Mouse (Mus musculus) induced T-regulatory cell, adult 2 months (primary cell): ENCODE data around the gene Olfm1.

Experiments used
- DNase-seq: peaks from one replicate; pipeline ENCODE4 v3.0.0-alpha.2; 2012; ENCODE audit warnings: low read depth

Olfm1 gene

DNA sequence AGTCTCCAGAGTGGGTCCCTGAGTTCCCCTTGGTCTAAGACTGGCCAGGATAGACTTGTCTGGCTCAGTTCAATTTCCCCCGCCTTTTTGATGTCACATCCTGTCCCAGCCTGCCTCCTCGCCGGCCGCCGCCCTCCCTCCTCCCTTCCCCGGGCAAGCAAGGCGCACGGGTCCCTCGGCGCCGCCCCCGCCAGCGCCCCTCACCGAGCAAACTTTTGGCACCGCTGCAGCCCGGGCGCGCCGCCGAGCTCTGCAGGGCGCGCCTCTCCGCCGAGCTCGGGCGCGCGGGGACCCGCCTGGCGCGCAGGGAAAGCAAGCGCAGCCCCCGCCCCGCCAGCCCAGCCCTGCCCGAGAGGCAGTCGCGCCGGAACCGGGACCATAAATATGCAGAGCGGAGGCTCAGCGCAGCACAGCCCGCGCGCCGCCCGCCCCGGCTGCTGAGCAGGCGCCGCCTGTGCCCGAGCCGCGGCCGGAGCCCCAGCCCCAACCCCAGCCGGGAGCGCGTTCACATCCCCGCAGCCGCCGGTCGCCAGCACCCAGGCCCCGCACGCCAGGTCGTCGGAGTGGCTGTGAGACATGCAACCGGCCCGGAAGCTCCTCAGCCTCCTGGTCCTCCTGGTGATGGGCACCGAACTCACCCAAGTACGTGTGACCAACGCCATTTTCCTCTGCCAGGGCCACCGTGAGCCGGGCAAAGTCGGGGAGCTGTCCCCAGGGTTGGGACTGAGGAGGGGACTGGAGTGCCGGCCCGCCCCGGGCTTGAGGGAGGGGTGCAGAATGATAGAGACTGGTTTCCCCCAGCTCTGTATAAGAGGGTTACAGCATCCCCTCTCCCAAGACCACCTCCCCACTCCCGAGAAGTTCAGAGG, at the start of gene Olfm1:
Gene Olfm1 (plus strand): TSS at position 172 of the 869 bp plus-strand sequence.
- DNase-seq: no peak

DNA sequence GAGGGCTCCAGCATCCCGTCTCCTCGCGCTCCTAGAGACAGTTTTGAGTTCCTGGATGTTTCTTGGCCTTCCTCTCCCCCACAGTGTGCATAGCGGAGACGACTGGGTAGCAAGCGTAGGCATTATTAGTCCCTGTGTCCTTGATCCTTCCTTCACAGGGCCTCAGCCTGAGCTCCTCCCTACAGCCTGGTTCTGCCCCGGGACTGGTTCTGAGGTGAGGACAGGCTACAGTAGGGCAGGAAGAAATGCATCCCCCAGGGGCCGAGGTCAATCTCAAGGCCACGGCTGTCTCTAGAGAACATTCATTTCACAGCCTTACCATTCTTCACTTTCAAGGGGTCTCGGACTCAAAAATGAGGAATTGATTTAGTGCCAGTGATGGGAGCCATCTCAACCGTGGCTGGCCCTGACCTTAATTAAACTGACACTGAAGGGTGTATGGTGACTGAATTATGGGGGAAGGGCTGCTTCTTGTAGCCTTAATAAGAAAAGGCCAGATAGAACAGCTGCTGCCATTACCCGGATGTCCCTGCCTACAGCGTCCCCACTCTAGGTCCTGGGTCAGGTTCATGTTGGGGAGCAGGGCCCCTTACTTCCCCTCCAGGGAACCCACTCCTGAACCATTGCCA, 49.3 kb upstream of the Olfm1 start:
- no peak for DNase-seq

DNA sequence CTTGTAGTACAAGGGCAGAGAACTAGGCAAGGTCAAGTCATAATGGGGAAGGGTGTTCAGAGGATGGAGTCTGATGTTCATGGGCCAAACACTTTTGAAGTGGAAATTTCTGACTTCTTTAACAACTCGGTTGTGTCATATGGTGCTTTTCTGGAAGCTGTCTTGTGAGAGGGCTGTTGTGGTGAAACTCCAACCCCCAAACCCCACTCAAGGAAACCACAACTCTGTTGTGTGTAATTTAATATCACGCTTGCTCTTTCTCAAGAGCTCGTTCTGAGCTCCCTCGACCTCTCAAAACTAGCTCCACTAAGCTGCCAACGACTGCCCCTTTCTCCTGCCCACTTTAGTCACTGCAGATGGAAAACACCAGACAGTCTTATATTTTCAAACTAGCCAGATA, 47.1 kb upstream of the Olfm1 start:
- DNase-seq: no peak

DNA sequence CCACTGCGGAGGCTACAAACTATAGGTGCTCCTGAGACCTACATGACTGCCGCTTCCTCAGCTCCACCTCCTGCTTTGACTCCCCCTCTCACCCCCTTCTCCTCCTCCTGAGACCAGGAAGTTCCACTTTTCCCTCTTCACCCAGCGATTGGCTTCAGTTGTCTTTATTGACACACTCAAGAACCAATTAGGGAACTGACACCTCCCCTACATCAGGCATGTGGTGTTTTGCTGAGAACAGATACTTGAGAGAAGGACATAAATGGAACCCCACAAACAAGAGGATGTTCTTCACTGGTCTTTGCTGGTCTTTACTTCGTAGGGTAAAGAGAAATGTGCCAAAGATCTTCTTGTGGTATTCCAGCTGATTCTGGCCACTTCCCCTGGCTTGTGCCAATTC, 46.6 kb upstream of the Olfm1 start:
- DNase-seq: no peak

DNA sequence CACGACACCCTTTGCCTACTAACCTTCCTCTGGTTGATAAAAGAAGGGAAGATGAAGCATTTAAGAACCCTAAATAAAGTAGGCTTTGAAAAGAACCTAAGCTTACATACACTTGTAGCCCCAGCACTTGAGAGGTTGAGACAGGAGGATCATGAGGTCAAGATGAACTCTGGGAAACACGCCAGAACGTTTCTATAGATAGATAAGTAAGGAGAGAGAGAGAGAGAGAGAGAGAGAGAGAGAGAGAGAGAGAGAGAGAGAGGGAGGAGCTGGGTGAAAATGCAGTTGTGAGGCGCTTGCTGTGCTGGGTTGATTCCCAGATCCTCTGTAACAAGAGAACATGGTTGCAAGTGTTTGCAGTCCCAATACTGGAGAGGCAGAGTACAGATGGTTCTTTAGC, 46.1 kb upstream of the Olfm1 start:
- DNase-seq: no peak

DNA sequence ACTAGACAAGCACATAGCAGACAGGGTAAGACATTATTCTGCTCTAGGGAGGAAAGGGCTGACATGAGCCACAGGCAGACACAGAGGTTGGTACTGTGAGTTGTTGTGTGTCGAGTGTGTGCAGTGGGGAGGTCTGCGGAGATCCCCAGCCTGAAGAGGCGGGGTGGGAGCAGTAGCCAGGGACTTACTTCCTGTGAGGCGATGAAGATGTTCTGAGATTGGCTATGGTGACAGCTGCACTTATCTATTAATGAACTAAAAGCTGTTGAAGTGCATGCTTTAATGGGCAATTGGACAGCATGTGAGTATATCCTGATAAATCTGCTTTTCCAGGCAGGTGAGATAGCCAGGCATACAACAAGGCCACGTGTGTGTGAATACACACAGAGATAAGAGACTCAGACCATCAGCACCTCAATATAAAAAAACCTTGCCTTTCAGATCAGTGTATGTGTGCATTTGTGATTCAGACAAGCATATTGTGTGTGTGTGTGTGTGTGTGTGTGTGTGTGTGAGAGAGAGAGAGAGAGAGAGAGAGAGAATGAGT, 45.5 kb upstream of the Olfm1 start:
- no peak for DNase-seq

DNA sequence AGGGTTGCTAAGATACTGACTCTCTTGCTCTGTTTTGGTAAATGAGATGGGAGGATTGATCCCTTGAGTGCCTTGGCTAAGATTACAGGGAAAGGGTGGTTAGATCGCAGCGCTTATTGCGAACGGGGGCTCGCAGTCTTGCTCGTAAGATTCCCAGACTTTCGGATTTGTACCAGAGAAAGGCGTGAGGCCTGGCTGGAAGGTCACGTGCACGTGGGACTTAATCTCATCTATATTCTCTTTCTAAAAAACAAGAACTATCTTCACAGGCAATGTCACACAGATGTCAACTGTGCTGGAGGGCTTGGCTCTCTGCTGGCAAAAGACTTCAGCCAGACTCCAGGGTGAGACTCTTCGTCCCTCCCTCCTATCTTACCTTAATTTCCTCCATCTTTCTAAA, 43.1 kb upstream of the Olfm1 start:
- DNase-seq: no peak

DNA sequence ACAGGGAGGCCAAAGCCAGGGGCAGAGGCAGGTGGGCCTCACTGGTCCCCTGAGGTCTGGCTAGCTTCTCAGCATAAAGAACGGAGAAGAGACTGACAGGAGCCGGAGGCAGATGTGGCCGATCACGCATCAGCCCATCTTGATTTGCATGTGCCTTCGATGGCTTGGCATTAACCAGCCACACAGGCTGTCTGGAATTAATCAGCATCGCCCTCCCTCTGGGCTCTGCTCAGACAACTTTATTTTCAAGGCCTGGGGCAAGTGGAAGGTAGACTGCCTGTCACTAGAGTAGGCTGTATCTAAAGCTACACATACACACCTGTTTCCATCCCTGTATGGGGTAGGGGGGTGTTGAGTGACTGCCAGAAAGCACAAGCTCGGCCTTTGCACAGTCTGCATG, 32.2 kb upstream of the Olfm1 start:
- no peak for DNase-seq

DNA sequence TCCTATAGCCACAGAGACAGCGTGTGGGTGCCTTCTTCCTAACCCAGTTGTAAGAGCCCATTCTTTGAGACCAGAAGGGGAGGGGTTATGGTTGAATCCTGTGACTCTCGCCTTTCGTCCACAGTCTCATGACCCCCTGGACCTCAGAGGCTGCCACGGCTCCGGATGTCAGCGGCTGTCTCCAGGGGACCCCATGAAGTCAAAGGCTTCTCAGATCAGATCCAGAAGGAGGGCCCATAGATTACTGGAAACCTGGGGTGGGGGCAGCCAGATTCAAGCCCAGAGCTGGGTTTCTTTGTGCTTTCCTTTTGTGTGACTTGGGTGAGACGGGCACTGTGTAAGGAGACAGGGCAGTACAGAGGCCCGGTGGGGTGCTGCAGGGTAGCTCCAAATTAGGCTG, 27.2 kb upstream of the Olfm1 start:
- no peak for DNase-seq

DNA sequence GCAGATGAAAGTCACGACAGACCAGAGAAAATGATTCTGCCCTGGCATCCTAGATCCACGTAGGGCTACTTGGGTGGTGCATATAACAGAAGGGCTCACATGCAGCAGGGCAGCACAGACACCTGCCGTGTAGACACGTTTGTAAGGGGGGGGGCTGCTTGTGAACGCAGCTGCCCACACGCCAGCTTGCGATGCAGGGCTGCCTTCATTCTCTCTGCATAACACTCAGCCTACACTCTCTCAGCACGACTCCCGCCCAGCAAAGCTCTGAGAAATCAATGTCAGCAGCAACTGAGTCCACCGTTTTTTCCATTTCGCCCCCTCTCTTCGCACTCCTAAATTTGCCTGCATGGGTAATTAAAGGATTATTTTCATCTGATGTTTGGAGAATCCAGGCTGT, 23.5 kb upstream of the Olfm1 start:
- no peak for DNase-seq

DNA sequence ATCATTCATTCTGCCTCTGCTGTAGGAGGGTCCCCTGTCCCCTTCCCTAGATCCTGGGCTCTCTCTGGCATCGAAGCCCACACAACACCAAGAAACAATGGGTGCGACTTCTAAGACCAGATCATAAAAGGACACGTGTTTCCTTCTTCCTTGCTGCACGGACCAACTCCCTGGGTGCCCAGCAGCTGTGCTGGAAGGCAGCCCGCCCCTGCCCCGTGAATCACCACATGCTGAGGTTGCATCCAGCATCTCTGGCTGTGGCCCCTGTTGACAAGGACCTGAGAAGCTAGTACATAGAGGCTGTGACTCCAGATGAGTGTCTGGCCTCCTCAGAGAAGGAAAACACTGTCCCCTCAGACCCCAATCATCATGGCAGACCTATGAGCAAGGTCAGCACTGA, 20.8 kb upstream of the Olfm1 start:
- DNase-seq: no peak

DNA sequence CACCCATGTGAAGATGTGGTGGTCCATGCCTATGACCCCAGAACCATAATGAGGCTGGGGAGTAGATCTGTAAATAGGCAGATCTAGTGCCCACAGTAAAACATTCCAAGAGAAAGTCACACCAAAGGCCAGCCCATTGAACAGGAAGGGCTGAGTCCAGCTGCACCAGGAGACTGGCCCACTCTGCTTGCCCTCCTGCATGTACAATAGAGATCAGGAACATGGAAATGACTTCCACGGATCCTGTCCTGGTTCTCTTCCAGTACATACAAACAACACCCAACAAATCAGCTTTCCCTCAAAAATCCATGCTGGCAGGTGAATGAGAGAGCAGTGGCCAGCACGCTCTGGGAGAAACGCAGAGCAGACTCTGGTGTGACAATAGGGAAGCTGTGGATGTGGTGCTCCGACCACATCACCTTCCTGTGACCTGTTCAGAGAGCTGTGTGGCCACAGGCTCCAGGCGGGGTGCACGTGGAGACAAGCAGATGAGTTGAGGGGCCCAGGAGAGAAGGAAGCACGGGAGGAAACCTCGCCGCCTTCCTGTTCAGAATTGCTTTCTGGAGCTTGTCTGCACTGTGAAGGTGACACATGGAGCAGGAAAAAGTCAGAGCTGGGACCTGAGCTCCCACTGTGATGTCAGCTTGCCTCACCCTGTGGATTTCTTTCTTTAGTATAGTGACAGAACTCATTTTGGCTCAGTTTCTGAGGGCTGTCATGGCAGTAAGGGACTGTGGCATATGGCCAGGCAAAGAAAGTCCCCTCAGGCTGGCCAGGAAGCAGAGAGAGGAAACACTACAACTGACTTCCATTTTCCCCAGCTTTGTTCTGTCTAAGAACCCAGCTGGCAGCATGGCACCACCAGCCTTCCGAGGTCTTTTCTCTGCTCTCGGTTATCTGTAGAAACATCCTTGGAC, 19.3 kb upstream of the Olfm1 start:
- DNase-seq: no peak

DNA sequence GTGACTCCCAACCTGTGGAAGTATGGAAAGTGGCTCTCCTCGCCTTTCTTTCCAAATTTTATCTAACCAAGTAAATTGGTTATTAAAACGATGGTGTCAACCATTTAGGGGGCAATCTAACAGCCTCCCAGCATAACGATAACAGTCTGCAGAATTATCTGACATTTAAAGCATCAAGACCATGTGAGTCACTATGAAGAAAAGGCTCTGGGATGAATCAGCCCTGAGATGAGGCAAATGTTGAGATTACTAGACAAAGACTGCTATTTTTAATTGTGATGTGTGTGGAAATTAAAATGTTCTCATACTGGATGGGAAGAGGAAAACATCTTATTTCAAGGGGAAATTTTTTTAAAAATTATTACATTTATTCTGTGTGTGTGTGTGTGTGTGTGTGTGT, 18.4 kb upstream of the Olfm1 start:
- DNase-seq: no peak

DNA sequence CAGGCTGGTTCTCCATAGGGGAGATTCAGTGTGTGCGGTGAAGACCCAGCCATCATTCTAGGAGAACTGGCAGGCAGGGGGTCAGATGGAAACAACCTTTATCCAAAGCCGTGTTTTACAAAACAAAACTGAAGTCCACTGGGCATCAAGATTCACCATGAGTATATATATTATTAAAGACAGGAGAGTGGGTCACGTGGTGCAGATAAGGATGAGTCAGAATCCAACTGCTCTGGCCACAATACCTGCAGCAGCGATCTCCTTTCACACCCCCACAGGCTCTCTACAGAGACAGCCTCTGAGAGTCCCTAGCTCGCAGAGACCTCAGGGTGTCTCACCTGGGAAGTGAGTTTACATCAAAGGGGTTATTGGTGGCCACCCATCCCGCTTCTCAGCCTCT, 14.2 kb upstream of the Olfm1 start:
- no peak for DNase-seq

DNA sequence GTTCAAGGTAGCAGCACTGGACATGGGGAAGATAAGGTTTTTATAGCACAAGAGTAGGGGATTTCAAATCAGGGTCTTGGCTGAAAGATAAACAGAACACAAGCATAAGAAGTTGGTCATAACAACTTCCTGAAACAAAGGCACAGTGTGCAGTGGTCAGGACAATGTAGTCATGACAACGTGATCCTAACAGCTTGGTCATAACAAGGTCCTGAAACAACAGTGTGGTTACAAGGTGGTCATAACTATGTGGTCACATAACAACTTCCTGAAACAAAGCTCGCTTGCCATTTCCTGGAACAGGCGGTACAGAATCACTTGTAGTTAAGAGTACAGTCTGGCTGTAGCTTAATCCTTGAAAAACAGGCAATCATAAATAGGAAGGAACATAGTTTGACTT, 12.7 kb upstream of the Olfm1 start:
- DNase-seq: peak; percentile 20

DNA sequence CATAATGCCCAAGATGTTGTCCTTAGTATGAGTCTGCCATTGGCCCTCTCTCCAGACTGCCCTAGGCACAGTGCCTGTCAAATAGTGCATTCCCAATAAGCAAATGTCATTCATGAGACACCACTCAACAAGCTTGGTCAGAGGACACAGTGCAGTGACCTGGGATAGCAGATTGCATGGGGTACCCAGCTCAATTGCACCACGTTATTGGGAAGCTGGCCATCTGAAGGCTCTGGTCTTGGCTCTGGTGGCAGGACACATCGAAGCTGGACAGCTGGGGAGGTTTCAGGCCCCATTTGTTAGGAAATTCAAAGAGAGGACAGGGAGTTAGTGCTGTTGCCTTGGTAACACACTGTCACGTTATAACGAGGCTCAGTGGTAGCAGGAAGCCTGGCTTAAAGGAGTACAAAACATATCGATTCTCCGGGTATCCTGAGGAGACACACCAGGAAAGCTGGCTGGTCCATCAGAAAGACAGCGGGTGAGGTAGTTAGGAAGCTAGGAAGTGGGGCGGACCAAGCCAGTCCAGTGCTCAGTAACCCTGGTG, 4.3 kb upstream of the Olfm1 start:
- no peak for DNase-seq

DNA sequence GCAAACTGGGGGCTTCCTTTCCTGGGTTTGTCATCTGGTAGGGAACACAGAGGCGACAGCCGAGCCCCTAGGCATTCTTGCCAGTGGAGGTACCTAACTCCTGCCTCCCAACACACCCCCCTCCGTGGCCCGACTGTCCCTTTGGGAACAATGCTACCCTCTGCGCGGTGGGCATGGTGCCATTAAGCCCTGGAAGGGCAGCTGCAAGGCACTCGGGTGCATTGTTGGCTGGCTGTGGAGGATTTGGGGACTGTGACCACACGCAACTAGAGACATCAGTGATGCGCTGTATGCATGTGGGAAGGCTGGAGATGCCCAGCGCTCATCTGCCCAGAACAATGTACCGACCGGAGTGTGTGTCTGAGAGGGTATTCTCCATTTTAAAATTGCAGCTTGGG, 897 bp downstream of the Olfm1 start:
- no peak for DNase-seq

DNA sequence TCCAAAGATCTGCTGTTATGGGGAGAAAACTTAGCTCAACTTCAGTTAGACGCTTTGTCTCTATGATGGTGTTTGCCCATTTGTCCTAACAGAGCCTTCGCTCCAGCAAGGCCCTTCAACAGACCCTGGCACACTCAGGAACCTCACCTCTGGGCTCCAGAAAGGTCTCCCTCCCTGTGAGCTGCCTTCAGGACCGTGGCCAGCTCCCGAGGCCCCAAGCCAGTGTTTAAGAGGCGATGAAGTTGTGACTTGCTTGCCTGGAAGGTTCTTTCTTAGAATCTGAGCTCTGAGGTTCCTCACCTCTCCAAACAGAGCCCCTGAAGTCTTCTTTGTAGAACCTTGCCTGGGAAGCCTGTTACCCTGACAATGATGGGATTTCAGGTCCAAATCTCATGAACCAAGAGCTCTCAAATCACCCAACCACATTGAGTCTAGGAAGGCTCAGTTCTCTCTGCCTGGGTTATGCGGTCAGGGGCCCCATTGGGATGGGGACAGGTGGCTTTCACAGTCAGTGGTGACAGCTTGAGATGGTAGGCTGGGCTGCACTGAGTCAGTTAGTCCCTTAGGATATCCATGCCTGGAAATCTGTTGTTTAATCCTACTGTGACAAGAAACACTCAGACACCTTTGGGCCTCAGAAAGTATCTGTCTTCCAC, 2.3 kb downstream of the Olfm1 start:
- DNase-seq: no peak

DNA sequence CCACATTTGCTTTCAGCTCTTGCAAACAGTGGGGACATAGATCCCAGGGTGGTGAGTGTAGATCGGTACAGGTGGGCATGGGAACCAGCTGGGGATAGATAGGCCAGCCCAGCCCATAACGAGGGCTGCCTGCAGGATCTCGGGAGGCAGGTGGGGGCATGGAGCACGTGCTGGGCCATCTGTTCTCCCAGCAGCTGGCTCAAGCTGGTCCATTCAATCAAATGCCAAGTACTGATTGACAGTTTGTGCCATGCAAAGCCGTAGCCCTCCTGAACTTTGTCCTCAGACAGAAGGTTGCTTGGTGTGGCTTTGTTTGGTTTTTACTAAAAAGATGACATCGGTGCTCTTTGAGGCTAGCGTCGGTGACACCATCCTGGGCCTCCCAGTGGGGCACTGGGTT, 2.9 kb downstream of the Olfm1 start:
- DNase-seq: no peak

DNA sequence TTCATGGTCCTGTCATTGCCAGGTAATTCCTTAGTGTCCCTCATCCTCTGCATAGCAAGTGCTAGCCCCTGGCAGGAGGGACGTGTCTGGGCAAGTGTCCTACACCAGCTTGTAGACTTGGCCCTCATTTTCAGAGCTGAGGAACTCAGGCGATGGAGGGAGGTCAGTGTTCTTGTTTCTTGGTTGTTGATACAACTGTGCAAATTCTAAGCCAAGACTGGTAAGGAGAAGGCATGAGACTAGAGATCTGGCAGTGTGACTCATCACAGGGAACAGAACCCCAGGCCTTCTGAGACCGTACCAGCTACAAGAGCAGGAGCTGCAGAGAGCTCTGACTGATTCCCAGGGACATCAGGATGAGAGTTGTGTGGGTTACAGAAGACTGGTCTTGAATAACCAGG, 8.6 kb downstream of the Olfm1 start:
- DNase-seq: no peak

DNA sequence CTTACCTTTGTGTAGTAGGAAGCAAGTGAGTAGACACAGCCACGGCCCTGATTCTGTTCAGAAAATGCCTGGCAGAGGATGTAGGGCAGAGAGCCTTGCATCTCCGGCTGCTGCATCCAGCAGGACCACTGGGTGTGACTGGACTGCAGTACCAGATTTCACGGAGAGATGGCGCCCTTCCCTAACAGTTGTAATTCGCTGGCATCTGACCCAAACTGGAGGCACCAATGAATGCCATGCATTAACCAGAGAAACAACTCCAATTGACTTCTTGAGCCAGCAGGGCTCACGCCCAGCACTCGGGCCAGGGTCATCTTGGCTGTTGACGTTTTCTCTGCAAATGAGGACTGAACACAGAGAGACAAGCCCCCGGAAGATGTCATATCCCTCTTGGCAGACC, 11.4 kb downstream of the Olfm1 start:
- peak; percentile 74 for DNase-seq
